Mouse (Mus musculus): ENCODE data around the gene Ppp6r2. TPM values are rescaled to one million over a fixed set of nuclear protein-coding genes. Genes with fewer than 3 reads are reported as not detected.

The Ppp6r2 gene
- polyA plus RNA-seq, 1 experiment = 54.0 TPM

DNA sequence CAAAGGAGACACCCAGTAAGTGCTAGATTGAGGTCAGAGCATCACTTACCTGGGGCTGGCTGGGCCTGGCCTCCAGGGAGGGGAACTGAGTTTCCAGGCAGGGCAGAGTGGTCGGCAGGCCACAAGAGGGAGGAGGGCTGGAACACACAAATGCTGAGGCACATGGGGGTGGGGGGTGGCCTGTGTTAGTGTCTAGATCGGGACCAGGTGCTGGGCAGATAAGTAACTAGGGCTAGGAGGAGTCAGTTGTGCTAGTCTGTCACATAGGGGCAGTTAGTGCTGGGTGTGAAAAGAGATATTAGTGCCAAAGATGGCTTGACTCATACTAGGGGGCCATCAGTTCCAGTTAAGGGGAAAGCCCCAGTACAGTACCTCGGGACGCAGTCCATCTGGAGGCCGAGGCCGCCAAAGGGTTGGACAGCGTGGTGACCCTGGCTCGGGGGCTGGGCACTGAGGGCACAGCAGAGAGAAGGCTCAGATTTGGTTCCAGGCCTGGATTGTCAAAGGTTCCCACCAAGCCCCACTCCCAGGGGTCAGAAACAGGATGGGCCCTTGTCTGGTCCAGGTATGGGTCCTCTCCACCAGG, 84.3 kb downstream of the Ppp6r2 start:
- Histone ChIP-seq H3K27ac (ENCODE audit: control insufficient read depth, insufficient read depth, low read depth, low read length, poor library complexity) (no peak overlapping the region), H3K4me1 (ENCODE audit: control insufficient read depth, insufficient read depth, low read length) (no peaks in the 10 kb centered on the region), H3K4me3 (replicated peaks; ENCODE audit: control insufficient read depth, low read depth, low read length) (no peak overlapping the region)
- WGBS = 78% methylated on average over 8 of the region's 8 CpGs
- TF ChIP-seq POLR2A (IDR thresholded peaks at IDR 0.05; ENCODE audit: borderline replicate concordance, control insufficient read depth, low read depth, low read length) = no peak
- no peak for TF ChIP-seq CTCF (IDR thresholded peaks at IDR 0.05; ENCODE audit: control insufficient read depth, insufficient read depth, low read length)

- H3K4me1 ChIP-seq (ENCODE audit: control insufficient read depth, insufficient read depth, low read length) = no peaks in the 10 kb centered on the region
- H3K4me3 ChIP-seq (replicated peaks; ENCODE audit: control insufficient read depth, low read depth, low read length) = no peak overlapping the region
- 77% methylated on average over 1 of the region's 1 CpGs for WGBS
- TF ChIP-seq POLR2A (IDR thresholded peaks at IDR 0.05; ENCODE audit: borderline replicate concordance, control insufficient read depth, low read depth, low read length) (no peak), CTCF (IDR thresholded peaks at IDR 0.05; ENCODE audit: control insufficient read depth, insufficient read depth, low read length) (no peak)
- no peak overlapping the region for H3K27ac ChIP-seq (ENCODE audit: control insufficient read depth, insufficient read depth, low read depth, low read length, poor library complexity)
Observed at GRCm38 (mm10) chr15:89296465-89296864, 85.1 kb downstream of the Ppp6r2 start.

DNA sequence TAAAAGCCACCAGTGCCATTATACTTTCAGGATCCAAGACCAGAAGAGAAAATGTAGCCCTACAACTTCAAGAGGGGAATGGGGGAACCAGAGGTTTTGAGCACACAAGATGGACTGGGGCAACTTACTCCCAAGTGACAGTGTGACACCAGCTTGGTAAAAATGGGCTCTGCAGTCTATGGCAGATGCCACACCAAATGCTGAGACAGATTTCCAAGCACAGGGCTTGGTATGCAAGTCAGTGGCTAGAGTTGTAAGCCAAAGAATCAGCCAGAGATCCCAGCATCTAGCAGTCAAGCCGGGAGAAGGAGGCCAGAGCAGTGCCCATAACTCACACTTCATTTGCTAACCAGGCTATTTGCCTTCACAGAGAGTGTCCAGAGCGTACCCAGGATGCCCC, 86.3 kb downstream of the Ppp6r2 start:
- Histone ChIP-seq H3K4me1 (ENCODE audit: control insufficient read depth, insufficient read depth, low read length) (no peaks in the 10 kb centered on the region), H3K4me3 (replicated peaks; ENCODE audit: control insufficient read depth, low read depth, low read length) (no peak overlapping the region), H3K27ac (ENCODE audit: control insufficient read depth, insufficient read depth, low read depth, low read length, poor library complexity) (no peak overlapping the region)
- TF ChIP-seq CTCF (IDR thresholded peaks at IDR 0.05; ENCODE audit: control insufficient read depth, insufficient read depth, low read length) (no peak), POLR2A (IDR thresholded peaks at IDR 0.05; ENCODE audit: borderline replicate concordance, control insufficient read depth, low read depth, low read length) (no peak)
- WGBS = 86% methylated on average over 2 of the region's 2 CpGs

DNA sequence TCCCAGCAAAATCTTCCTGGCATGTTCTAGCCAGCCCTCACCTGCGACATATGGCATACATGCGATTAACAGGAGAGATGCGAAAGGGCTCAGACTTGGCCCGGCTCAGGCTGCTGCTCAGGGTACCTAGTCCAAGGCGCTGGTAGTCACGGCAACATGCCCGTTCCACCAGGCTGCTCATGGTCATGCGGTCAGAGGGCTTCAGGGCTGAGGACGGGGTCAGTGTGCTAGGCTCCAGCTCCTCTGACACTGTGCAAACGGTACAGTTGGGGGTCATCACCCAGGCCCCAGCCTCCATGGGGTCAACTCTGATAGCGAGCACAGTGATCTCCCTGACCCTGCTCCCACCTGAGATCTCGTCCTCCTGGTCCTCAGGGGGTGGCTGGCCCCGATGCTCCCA, 88.8 kb downstream of the Ppp6r2 start:
- no peak overlapping the region for H3K4me3 ChIP-seq (replicated peaks; ENCODE audit: control insufficient read depth, low read depth, low read length)
- 93% methylated on average over 13 of the region's 13 CpGs for WGBS
- TF ChIP-seq CTCF (IDR thresholded peaks at IDR 0.05; ENCODE audit: control insufficient read depth, insufficient read depth, low read length) = no peak
- no peak for TF ChIP-seq POLR2A (IDR thresholded peaks at IDR 0.05; ENCODE audit: borderline replicate concordance, control insufficient read depth, low read depth, low read length)
- H3K27ac ChIP-seq (ENCODE audit: control insufficient read depth, insufficient read depth, low read depth, low read length, poor library complexity) = no peak overlapping the region
- no peaks in the 10 kb centered on the region for H3K4me1 ChIP-seq (ENCODE audit: control insufficient read depth, insufficient read depth, low read length)

DNA sequence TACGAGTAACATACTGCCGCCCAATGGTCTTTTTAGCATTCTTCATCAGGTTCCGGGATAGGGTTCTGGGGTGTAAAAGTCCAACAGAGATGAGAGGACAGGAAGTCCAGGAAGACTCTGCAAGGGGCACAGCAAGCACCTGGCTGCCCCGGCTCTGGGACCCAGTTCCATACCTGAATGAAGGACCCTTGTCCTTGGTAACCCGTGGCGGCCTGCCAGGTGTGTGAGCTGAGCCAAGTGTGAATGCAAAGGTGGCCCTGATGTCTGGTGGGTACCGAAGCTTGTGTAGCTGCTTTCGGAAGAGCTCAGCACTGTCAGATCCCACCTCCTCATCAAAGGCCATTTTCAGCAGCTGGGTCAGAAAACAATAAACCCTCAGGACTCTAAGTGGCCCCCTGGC, 89.2 kb downstream of the Ppp6r2 start:
- 92% methylated on average over 8 of the region's 8 CpGs for WGBS
- H3K27ac ChIP-seq (ENCODE audit: control insufficient read depth, insufficient read depth, low read depth, low read length, poor library complexity) = no peak overlapping the region
- H3K4me1 ChIP-seq (ENCODE audit: control insufficient read depth, insufficient read depth, low read length) = no peaks in the 10 kb centered on the region
- H3K4me3 ChIP-seq (replicated peaks; ENCODE audit: control insufficient read depth, low read depth, low read length) = no peak overlapping the region
- TF ChIP-seq CTCF (IDR thresholded peaks at IDR 0.05; ENCODE audit: control insufficient read depth, insufficient read depth, low read length) (no peak), POLR2A (IDR thresholded peaks at IDR 0.05; ENCODE audit: borderline replicate concordance, control insufficient read depth, low read depth, low read length) (no peak)

GRCm38 (mm10) chr15:89305966-89306365, 94.6 kb downstream of the Ppp6r2 start:
- no peak for TF ChIP-seq POLR2A (IDR thresholded peaks at IDR 0.05; ENCODE audit: borderline replicate concordance, control insufficient read depth, low read depth, low read length)
- TF ChIP-seq CTCF (IDR thresholded peaks at IDR 0.05; ENCODE audit: control insufficient read depth, insufficient read depth, low read length) = no peak
- H3K4me3 ChIP-seq (replicated peaks; ENCODE audit: control insufficient read depth, low read depth, low read length) = no peak overlapping the region
- H3K27ac ChIP-seq (ENCODE audit: control insufficient read depth, insufficient read depth, low read depth, low read length, poor library complexity) = no peak overlapping the region
- 82% methylated on average over 1 of the region's 1 CpGs for WGBS
- H3K4me1 ChIP-seq (ENCODE audit: control insufficient read depth, insufficient read depth, low read length) = peaks cover 8% of the 10 kb centered on the region; the same call in 1 of the 2 replicates

DNA sequence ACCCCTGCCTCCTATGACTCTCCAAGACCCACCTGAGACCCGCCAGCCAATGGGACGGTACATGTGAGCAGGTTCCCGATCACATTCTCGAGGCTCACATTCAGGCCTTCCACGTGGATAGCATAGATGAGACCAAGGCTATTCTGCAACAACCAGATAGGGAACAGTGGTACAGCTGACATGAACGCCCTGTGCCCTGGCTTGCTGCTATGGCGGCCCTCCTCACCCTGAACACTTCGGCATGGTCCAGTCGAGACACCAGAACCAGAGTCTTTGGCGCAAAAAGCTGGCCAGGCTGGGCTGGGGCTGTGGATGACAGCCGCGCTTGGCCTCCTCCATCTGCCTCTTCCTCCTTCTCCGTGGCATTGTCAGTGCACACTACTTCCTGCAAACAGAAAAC, 96.1 kb downstream of the Ppp6r2 start:
- no peak for TF ChIP-seq CTCF (IDR thresholded peaks at IDR 0.05; ENCODE audit: control insufficient read depth, insufficient read depth, low read length)
- no peak for TF ChIP-seq POLR2A (IDR thresholded peaks at IDR 0.05; ENCODE audit: borderline replicate concordance, control insufficient read depth, low read depth, low read length)
- Histone ChIP-seq H3K4me1 (ENCODE audit: control insufficient read depth, insufficient read depth, low read length) (peaks cover 8% of the 10 kb centered on the region; the same call in 1 of the 2 replicates), H3K27ac (ENCODE audit: control insufficient read depth, insufficient read depth, low read depth, low read length, poor library complexity) (no peak overlapping the region), H3K4me3 (replicated peaks; ENCODE audit: control insufficient read depth, low read depth, low read length) (no peak overlapping the region)
- WGBS = 63% methylated on average over 13 of the region's 13 CpGs

DNA sequence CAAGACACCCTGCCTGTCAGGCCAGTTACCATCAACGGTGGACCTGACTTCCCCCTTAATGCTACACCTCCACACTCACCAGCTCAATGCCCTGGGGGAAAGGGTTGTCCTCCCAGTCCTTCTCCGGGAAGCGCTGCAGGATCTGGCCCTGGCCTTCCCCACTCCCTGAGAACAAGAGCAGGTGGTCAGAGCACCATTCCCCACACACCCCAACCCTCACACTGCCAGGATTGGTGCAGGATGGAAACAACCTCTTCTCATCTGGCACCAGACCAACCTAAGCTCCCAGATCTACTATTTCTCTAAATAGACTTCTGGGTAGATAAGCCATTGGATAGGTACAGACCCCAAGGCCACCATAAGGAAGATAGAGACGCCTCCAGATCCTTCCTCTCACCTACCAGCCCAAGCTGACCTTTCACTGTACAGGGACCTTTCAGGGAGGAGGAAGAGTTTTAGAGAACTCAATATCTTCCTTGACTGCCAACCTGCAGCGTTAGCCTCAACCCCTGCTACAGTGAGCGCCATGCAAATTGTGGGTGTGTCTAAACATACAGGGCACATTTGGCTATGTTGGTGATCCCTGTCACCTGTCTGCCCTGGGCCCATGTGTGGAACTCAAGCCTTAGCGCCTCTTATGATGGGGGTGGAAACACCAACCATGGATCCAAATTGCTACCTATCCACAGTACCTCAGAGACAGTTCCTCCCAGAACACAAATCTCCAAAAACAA, 97.2 kb downstream of the Ppp6r2 start:
- WGBS = 57% methylated on average over 7 of the region's 7 CpGs
- TF ChIP-seq POLR2A (IDR thresholded peaks at IDR 0.05; ENCODE audit: borderline replicate concordance, control insufficient read depth, low read depth, low read length) (no peak), CTCF (IDR thresholded peaks at IDR 0.05; ENCODE audit: control insufficient read depth, insufficient read depth, low read length) (no peak)
- Histone ChIP-seq H3K27ac (ENCODE audit: control insufficient read depth, insufficient read depth, low read depth, low read length, poor library complexity) (no peak overlapping the region), H3K4me3 (replicated peaks; ENCODE audit: control insufficient read depth, low read depth, low read length) (no peak overlapping the region), H3K4me1 (ENCODE audit: control insufficient read depth, insufficient read depth, low read length) (peaks cover 13% of the 10 kb centered on the region; the same call in 1 of the 2 replicates)
